Mouse (Mus musculus): ENCODE results near the gene Efcc1. TPM values are rescaled to one million over a fixed set of nuclear protein-coding genes. Genes with fewer than 3 reads are reported as not detected.
A peak's percentile ranks its signal among the peaks of the same experiment; 100 is the strongest.

The Efcc1 gene
- polyA plus RNA-seq, 1 experiment, result not detected

DNA sequence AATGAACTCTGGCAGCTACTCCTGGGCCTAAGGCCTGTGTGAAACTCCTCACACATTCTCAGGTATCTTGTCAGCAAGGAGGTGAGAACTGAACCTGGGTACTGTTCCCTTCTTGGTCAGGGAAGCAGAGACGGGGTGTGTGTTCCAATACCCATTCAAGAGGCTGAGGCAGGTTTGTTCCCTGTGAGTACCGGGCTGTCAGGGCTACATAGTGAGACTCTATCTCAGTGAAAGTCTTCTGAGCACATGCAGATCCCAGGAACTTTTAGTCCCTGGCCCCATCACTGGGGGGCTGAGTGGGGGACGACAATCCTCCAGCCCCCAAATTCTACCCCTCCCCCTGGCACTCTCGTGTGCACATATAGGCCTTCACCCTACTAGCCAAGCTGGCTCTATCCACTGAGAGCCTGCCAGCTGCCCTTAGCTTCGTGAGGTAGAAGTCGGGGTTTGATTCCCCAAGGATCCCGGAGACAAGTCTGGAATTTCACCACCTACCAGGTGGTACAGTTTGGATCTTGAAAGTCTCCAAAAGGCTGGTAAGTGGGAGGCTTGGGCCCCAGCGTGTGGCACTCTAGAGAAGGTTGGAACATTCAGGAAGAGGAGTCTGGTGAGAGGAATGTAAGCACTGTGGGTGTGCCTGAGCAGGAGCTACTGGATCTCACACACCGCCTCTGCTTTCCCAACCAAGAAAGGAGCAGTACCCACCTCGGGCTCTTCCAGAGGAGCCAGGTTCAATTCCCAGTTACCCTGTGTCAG lies 50.1 kb downstream of the Efcc1 start:
- Histone ChIP-seq H3K4me1 (ENCODE audit: control insufficient read depth) (peaks cover 68% of the 10 kb centered on the region), H3K27me3 (ENCODE audit: control insufficient read depth) (no peaks in the 10 kb centered on the region), H3K9me3 (ENCODE audit: control insufficient read depth, low read length) (no peaks in the 10 kb centered on the region), H3K36me3 (ENCODE audit: control insufficient read depth) (peaks cover 45% of the 10 kb centered on the region), H3K4me3 (replicated peaks) (no peak overlapping the region)
- no peak for TF ChIP-seq GATA1 (IDR thresholded peaks at IDR 0.05; ENCODE audit: low read length)
- TF ChIP-seq TAL1 (IDR thresholded peaks at IDR 0.05; ENCODE audit: low read length), result no peak

DNA sequence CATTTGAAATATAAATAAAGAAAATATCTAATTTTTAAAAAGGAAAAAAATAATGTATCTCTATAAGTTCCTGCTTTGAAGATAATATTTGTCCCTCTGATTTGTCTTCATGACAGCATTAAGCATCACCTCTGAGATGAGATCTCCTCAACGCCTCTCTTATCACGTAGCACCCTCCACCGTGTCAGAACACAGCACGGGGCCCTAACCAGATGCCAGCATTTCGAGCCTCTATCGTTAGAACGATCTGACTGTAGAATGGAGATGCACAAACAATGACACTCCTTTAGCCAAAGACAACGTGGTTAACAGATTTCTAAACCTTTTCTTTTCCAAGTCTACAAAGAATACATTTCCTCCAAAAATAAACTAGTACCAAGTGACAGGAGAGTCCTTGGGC lies 53.4 kb downstream of the Efcc1 start:
- Histone ChIP-seq H3K9me3 (ENCODE audit: control insufficient read depth, low read length) (no peaks in the 10 kb centered on the region), H3K27me3 (ENCODE audit: control insufficient read depth) (no peaks in the 10 kb centered on the region), H3K36me3 (ENCODE audit: control insufficient read depth) (peaks cover 43% of the 10 kb centered on the region), H3K4me1 (ENCODE audit: control insufficient read depth) (peaks cover 60% of the 10 kb centered on the region), H3K4me3 (replicated peaks) (no peak overlapping the region)
- no peak for TF ChIP-seq TAL1 (IDR thresholded peaks at IDR 0.05; ENCODE audit: low read length)

DNA sequence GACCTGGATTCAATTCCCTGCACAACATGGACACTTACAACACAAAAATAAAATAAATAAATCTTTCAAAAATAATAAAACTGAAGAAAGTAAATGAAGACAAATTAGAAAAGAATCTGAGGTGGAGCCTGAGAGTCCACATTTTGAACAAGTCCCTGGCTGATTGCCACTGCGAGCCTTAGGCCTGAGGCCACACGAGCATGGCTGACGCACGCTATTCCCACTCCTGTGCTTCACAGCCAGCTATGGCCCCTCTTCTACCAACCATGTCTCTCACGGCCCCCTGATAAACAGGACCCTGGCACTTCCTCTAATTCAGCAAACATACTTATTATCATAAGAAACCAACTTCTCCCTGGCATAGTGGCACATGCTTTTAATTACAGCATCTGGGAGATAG lies 56.0 kb downstream of the Efcc1 start:
- H3K4me1 ChIP-seq (ENCODE audit: control insufficient read depth), result peaks cover 68% of the 10 kb centered on the region
- H3K36me3 ChIP-seq (ENCODE audit: control insufficient read depth), result peaks cover 54% of the 10 kb centered on the region
- H3K27me3 ChIP-seq (ENCODE audit: control insufficient read depth), result no peaks in the 10 kb centered on the region
- no peak for TF ChIP-seq GATA1 (IDR thresholded peaks at IDR 0.05; ENCODE audit: low read length)
- TF ChIP-seq TAL1 (IDR thresholded peaks at IDR 0.05; ENCODE audit: low read length), result no peak
- H3K4me3 ChIP-seq (replicated peaks), result no peak overlapping the region
- H3K9me3 ChIP-seq (ENCODE audit: control insufficient read depth, low read length), result no peaks in the 10 kb centered on the region

DNA sequence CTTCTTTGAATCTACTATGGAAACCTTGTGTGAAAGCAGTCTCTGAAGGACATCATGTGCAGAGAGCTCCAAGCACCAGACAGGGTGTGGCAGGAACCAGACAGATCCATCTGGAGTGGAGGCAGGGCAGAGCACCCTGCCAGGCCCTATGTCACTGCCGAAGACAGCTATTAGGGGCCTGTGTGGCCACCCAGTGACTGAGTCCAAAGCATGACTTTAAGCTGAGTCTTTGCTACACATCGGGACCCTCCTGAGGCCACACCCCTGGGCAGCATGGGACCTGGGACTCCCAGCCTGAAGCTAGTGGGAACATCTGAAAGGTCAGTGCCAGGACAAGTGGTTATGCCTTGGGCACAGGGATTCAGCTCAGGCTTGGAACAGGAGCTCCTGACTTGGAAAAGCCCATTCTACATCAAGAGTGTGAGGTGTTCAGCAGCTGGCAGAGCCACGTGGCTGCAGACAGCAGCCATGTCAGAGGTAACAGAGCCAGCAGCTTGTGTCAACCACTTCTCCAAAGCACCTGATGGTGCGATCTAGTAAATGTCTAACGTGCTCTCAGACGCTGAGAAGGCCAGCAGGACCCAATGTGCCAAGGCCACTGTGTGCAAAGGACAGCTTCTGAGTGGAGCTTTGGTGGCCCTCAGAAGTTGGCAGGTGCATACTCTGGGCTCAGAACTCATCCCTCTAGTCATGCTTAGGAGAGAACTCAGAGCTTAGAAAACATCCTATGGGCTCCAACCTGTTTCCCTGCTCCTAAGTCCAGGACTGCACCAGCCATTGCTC lies 56.6 kb downstream of the Efcc1 start:
- H3K9me3 ChIP-seq (ENCODE audit: control insufficient read depth, low read length), result no peaks in the 10 kb centered on the region
- TF ChIP-seq GATA1 (IDR thresholded peaks at IDR 0.05; ENCODE audit: low read length), result no peak
- TF ChIP-seq TAL1 (IDR thresholded peaks at IDR 0.05; ENCODE audit: low read length), result no peak
- peaks cover 72% of the 10 kb centered on the region for H3K4me1 ChIP-seq (ENCODE audit: control insufficient read depth)
- peaks cover 60% of the 10 kb centered on the region for H3K36me3 ChIP-seq (ENCODE audit: control insufficient read depth)
- no peak overlapping the region for H3K4me3 ChIP-seq (replicated peaks)
- H3K27me3 ChIP-seq (ENCODE audit: control insufficient read depth), result no peaks in the 10 kb centered on the region

DNA sequence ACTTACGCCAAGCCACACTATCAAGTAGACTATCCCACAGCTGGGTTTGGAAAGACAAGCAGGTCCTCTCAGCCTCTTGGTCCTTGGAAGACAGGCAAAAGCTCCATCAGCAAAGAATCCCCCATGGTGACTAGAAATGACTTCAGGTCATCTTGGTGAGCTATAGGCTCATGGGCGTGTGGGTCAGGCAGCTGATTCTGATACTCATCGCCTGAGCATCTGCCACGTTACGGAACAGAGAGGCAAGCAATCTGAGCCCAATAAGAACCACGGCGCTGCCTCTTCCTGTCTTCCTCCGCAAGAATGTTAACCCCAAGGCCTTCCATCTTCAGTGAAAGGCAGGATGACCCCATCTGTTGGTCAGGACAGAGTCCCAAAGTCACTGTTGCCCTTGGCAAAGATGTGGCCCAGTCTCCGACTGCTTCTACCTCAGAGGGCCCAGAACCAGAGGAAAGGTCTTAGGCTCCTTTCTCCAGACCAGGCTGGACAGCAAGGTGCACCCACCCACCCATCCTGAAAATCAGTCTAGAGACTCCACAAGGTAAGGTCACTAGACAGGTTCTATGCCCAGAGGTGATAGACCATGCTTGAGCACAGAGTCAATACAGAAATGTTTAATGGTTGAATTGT lies 57.7 kb downstream of the Efcc1 start:
- Histone ChIP-seq H3K4me3 (replicated peaks) (no peak overlapping the region), H3K36me3 (ENCODE audit: control insufficient read depth) (peaks cover 71% of the 10 kb centered on the region), H3K9me3 (ENCODE audit: control insufficient read depth, low read length) (no peaks in the 10 kb centered on the region), H3K4me1 (ENCODE audit: control insufficient read depth) (peaks cover 79% of the 10 kb centered on the region), H3K27me3 (ENCODE audit: control insufficient read depth) (no peaks in the 10 kb centered on the region)
- no peak for TF ChIP-seq GATA1 (IDR thresholded peaks at IDR 0.05; ENCODE audit: low read length)

DNA sequence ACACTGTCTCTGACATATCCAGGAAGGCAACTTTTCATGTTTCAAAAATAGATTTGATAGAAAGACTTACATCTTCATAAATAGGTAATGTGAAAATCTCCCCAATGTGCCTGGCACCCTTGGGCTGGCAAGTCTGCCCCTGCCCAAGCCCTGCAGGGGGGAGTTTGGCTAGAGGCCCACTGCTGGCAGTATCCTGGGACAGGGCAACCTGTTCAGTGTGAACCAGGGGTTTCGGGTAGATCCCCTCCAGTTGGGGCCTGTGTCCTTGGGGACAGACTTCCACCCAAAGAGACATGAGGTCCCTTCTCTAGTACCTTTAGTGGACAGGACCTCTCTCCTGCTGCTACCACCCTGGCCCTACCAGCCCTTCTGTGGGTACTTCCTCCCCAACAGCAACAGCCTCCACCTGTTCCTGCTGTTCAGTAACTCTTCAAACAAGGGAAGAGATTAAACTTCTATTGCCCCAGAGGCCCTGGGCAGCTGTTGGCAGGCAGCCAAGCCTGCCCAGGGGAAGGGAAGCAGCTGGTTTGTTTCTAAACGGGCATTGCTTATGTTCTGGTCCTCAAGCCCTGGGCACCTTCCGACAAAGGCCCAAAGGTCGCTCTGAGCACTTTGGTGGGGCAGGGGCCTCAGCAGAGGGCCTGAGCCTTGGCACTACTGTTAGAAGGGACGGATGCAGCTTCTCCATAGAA lies 58.4 kb downstream of the Efcc1 start:
- TF ChIP-seq TAL1 (IDR thresholded peaks at IDR 0.05; ENCODE audit: low read length), result no peak
- no peak for TF ChIP-seq GATA1 (IDR thresholded peaks at IDR 0.05; ENCODE audit: low read length)
- H3K36me3 ChIP-seq (ENCODE audit: control insufficient read depth), result peaks cover 78% of the 10 kb centered on the region
- H3K27me3 ChIP-seq (ENCODE audit: control insufficient read depth), result no peaks in the 10 kb centered on the region
- H3K4me3 ChIP-seq (replicated peaks), result no peak overlapping the region
- H3K4me1 ChIP-seq (ENCODE audit: control insufficient read depth), result peaks cover 80% of the 10 kb centered on the region
- no peaks in the 10 kb centered on the region for H3K9me3 ChIP-seq (ENCODE audit: control insufficient read depth, low read length)

DNA sequence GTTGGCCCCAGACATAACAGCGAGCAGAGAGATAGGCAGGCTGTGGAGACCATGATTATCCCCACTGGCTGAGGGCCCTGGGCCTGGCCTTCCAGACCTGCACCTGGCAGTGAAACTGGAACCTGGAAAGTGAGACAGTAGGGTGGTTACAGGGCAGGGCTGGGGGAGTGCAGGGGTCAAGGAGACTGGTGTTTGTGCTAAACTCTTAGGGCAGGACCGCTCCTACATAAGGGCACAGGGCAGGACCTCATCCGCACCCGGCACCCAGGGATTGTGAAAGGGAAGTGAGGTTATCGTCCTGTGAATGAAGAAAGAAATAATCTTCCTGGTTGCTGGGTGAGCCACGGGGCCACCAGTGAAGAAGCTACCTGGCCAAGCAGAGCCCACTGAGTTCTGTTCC lies 59.1 kb downstream of the Efcc1 start:
- peaks cover 81% of the 10 kb centered on the region for H3K4me1 ChIP-seq (ENCODE audit: control insufficient read depth)
- H3K27me3 ChIP-seq (ENCODE audit: control insufficient read depth), result no peaks in the 10 kb centered on the region
- TF ChIP-seq TAL1 (IDR thresholded peaks at IDR 0.05; ENCODE audit: low read length) (no peak), GATA1 (IDR thresholded peaks at IDR 0.05; ENCODE audit: low read length) (no peak)
- no peaks in the 10 kb centered on the region for H3K9me3 ChIP-seq (ENCODE audit: control insufficient read depth, low read length)
- peaks cover 85% of the 10 kb centered on the region for H3K36me3 ChIP-seq (ENCODE audit: control insufficient read depth)
- no peak overlapping the region for H3K4me3 ChIP-seq (replicated peaks)

DNA sequence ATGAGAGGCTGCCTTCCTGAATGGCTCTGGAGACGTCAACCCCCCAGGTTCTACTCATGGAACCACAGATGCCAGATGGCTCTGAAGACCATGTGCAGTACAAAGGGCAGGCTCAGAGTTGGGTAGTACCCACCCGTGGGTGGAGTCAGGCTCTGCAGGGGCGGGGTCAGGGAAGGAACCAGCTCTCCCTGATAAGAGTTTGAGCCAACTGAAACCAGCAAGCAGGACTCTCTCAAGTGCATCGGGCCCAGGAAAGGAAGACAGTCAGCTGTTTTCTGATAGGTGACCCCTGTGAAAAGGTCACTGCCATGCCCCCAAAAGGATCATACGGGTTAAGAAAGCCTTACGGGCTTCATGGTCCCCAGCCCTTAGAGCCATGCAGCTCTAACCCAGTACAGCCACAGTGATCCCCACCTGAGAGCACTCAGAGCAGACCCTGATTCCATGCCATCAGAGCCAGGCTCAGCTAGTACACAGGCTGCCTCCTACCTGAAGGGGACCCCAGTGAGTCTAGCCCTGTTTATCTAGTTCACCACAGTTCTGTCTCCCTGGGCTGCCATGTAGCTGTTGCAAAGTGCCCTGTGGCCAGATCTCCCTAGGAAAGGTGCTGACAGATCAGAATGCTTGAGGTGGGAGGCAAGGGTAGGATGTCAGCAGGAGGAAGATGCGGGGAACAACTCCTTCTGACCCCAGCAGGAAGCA lies 60.3 kb downstream of the Efcc1 start:
- H3K4me1 ChIP-seq (ENCODE audit: control insufficient read depth), result peaks cover 89% of the 10 kb centered on the region

More for the DNA sequence above, 60.3 kb downstream of the Efcc1 start:
- Histone ChIP-seq H3K4me3 (replicated peaks) (peak overlapping the region; percentile 48), H3K27me3 (ENCODE audit: control insufficient read depth) (no peaks in the 10 kb centered on the region), H3K9me3 (ENCODE audit: control insufficient read depth, low read length) (no peaks in the 10 kb centered on the region), H3K36me3 (ENCODE audit: control insufficient read depth) (peaks cover 93% of the 10 kb centered on the region)
- TF ChIP-seq TAL1 (IDR thresholded peaks at IDR 0.05; ENCODE audit: low read length) (no peak), GATA1 (IDR thresholded peaks at IDR 0.05; ENCODE audit: low read length) (peak; percentile 71)

Data from erythroblast, embryonic 14.5 days (primary cell).